Mouse (Mus musculus): ENCODE results near the gene Crcp.

GRCm38 (mm10) chr5:130096754-130097153 lies 67.7 kb downstream of the Crcp start:
- TF ChIP-seq CTCF (IDR thresholded peaks at IDR 0.05; ENCODE audit: extremely low read depth, insufficient read length, insufficient replicate concordance, low read depth, low read length) (no peak), POLR2A (IDR thresholded peaks at IDR 0.05; ENCODE audit: low read depth, low read length) (no peak)
